In genomic region chr19:28550611-28551010, GRCm38 (mm10) we compare ENCODE assay signal across 18 mouse cellular contexts.
"Had no signal": no experiment of that assay in that cellular context is flagged by ENCODE, and none has a peak within 500 bp of the region (broad histone marks: within the 10 kb centered on the region; RNA-seq: fewer than 3 reads in every experiment).

No protein-coding gene starts in this region.

- H3K4me1 ChIP-seq: liver, embryonic 13.5 days; midbrain, embryonic 12.5 days; midbrain, embryonic 15.5 days had no signal

- H3K9ac ChIP-seq: liver, embryonic 13.5 days; midbrain, embryonic 12.5 days; midbrain, embryonic 15.5 days; neural tube, embryonic 13.5 days had no signal

- H3K36me3 ChIP-seq: liver, embryonic 13.5 days; midbrain, embryonic 12.5 days; midbrain, embryonic 15.5 days; neural tube, embryonic 13.5 days had no signal

- ATAC-seq: intestine, postnatal 0 days; midbrain, embryonic 15.5 days had no signal

- H3K27ac ChIP-seq: left cerebral cortex, adult 2 months; liver, embryonic 13.5 days; midbrain, embryonic 12.5 days; midbrain, embryonic 15.5 days; neural tube, embryonic 13.5 days; stomach, postnatal 0 days had no signal

- H3K4me2 ChIP-seq: liver, embryonic 13.5 days; midbrain, embryonic 12.5 days; midbrain, embryonic 15.5 days; neural tube, embryonic 13.5 days had no signal

- H3K4me3 ChIP-seq: left cerebral cortex, adult 2 months; liver, embryonic 13.5 days; midbrain, embryonic 12.5 days; midbrain, embryonic 15.5 days; myocyte; neural tube, embryonic 13.5 days had no signal

- DNase-seq: layer of hippocampus, postnatal 36 days; liver, embryonic 13.5 days; lung, adult 2 months; lung, postnatal 14 days; lung, postnatal 4 days; right cerebral cortex, adult 18-20 months; right cerebral cortex, postnatal 14 days; right cerebral cortex, postnatal 4 days; thymus, adult 2 months; thymus, postnatal 14 days; thymus, postnatal 4 days had no signal

- H3K27me3 ChIP-seq: liver, embryonic 13.5 days; midbrain, embryonic 12.5 days; midbrain, embryonic 15.5 days; neural tube, embryonic 13.5 days had no signal

- H3K9me3 ChIP-seq: liver, embryonic 13.5 days; midbrain, embryonic 12.5 days; midbrain, embryonic 15.5 days; neural tube, embryonic 13.5 days had no signal
